In the genomic region with DNA sequence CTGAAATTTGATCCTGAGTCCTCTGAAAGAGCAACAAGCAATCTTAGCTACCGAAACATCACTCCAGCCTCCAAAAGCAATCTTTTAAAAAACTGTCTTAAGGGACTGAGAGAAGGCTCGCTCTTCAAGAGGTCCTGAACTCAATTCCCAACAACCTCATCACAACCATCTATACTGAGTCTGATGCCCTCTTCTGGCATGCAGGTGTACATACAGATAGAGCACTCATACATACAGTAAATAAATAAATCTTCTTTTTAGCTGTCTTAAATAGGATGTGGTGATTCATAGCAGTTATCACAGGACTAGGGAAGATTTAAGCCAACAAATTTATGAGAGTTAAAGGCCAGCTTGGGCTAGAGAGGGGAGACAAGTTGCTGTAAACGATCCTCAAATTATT, we compare ENCODE assay signal across 8 mouse cellular contexts. TPM values are rescaled to one million over a fixed set of nuclear protein-coding genes. Genes with fewer than 3 reads are reported as not detected.
A peak's percentile ranks its signal among the peaks of the same experiment; 100 is the strongest.
DNase-seq lines count a peak whose midpoint lies in the region; ATAC-seq and TF ChIP-seq lines count a peak whose summit lies in the region.

No protein-coding gene starts in this region.

- no peak for DNase-seq in lung, postnatal 36 days
- DNase-seq in brain, adult 2 months (ENCODE audit: low read depth, low spot score), result peak; percentile 11
- DNase-seq in hindbrain, embryonic 14.5 days (ENCODE audit: low spot score), result no peak
- DNase-seq in midbrain, postnatal 0 days (ENCODE audit: low spot score), result no peak
- DNase-seq in spleen, postnatal 4 days (ENCODE audit: low spot score in 2 of 2), result no peak
- no peak for DNase-seq in thymus, postnatal 4 days
- no peak for DNase-seq in lung, postnatal 4 days

- H3K36me3 ChIP-seq in lung, embryonic 15.5 days, result peaks cover 16% of the 10 kb centered on the region
- H3K36me3 ChIP-seq in hindbrain, embryonic 14.5 days (replicated peaks; ENCODE audit: control insufficient read depth, insufficient read depth), result peaks cover 31% of the 10 kb centered on the region
- H3K36me3 ChIP-seq in midbrain, postnatal 0 days (ENCODE audit: insufficient read depth, low read length), result peaks cover 14% of the 10 kb centered on the region

- ATAC-seq in lung, embryonic 15.5 days (ENCODE audit: borderline replicate concordance, extremely low read depth, low FRiP score, low TSS enrichment), result no peak
- no peak for ATAC-seq in hindbrain, embryonic 14.5 days (ENCODE audit: low FRiP score)
- ATAC-seq in midbrain, postnatal 0 days (ENCODE audit: low FRiP score), result no peak

- WGBS in lung, embryonic 15.5 days, result 37% methylated on average over 3 of the region's 3 CpGs
- 56% methylated on average over 3 of the region's 3 CpGs for WGBS in hindbrain, embryonic 14.5 days
- WGBS in midbrain, postnatal 0 days, result 52% methylated on average over 3 of the region's 3 CpGs

- H3K27me3 ChIP-seq in lung, embryonic 15.5 days, result no peaks in the 10 kb centered on the region
- no peaks in the 10 kb centered on the region for H3K27me3 ChIP-seq in hindbrain, embryonic 14.5 days (ENCODE audit: control insufficient read depth, insufficient read depth, low read length)
- no peaks in the 10 kb centered on the region for H3K27me3 ChIP-seq in midbrain, postnatal 0 days (ENCODE audit: insufficient read depth, low read length)

- no peaks in the 10 kb centered on the region for H3K9me3 ChIP-seq in lung, embryonic 15.5 days
- no peaks in the 10 kb centered on the region for H3K9me3 ChIP-seq in hindbrain, embryonic 14.5 days (ENCODE audit: control insufficient read depth, low read length)
- no peaks in the 10 kb centered on the region for H3K9me3 ChIP-seq in midbrain, postnatal 0 days (ENCODE audit: low read length)

- peak; percentile 58 for TF ChIP-seq CTCF in midbrain, postnatal 0 days (IDR thresholded peaks at IDR 0.05)

- H3K9ac ChIP-seq in lung, embryonic 15.5 days, result peak overlapping the region; percentile 96
- H3K9ac ChIP-seq in hindbrain, embryonic 14.5 days, result peak overlapping the region; percentile 82
- peak overlapping the region; percentile 93 for H3K9ac ChIP-seq in midbrain, postnatal 0 days (replicated peaks; ENCODE audit: low read length, poor library complexity, severe bottlenecking)

- H3K27ac ChIP-seq in lung, embryonic 15.5 days, result no peak overlapping the region
- H3K27ac ChIP-seq in hindbrain, embryonic 14.5 days, result no peak overlapping the region
- no peak overlapping the region for H3K27ac ChIP-seq in midbrain, postnatal 0 days (ENCODE audit: low read depth, low read length)

- H3K4me3 ChIP-seq in lung, embryonic 15.5 days, result peak overlapping the region; percentile 86
- H3K4me3 ChIP-seq in hindbrain, embryonic 14.5 days (replicated peaks; ENCODE audit: low read length), result peak overlapping the region; percentile 73
- peak overlapping the region; percentile 97 for H3K4me3 ChIP-seq in midbrain, postnatal 0 days (ENCODE audit: low read depth, low read length)

- H3K4me1 ChIP-seq in lung, embryonic 15.5 days, result peaks cover 8% of the 10 kb centered on the region
- H3K4me1 ChIP-seq in hindbrain, embryonic 14.5 days (replicated peaks; ENCODE audit: control insufficient read depth, insufficient read depth, low read length), result peaks cover 7% of the 10 kb centered on the region; the same call in 1 of the 2 replicates
- H3K4me1 ChIP-seq in midbrain, postnatal 0 days (ENCODE audit: insufficient read depth, low read length), result no peaks in the 10 kb centered on the region

- H3K4me2 ChIP-seq in lung, embryonic 15.5 days, result peak overlapping the region; percentile 73
- H3K4me2 ChIP-seq in hindbrain, embryonic 14.5 days (replicated peaks), result peak overlapping the region; percentile 79
- peak overlapping the region; percentile 90 for H3K4me2 ChIP-seq in midbrain, postnatal 0 days (ENCODE audit: low read depth, low read length, poor library complexity, severe bottlenecking)

RNA-seq across cellular contexts. Expression of gene Pdcd2l, which starts 0.8 kb away (rescaled TPM):
- polyA plus RNA-seq in lung, embryonic 15.5 days (2015; fragmentation: Nextera tagmentation; extraction: Ambion mirVana), result 57.6 and 58.1 TPM in 2 replicates
- polyA plus RNA-seq in hindbrain, embryonic 14.5 days (2014; fragmentation: Nextera tagmentation; extraction: Ambion mirVana), result 63.8 and 68.9 TPM in 2 replicates
- 35.0 and 39.7 TPM in 2 replicates for total RNA-seq in midbrain, postnatal 0 days (2014; rRNA removed)
- 64.4 and 68.0 TPM in 2 replicates for polyA plus RNA-seq in midbrain, postnatal 0 days (2015; fragmentation: Nextera tagmentation; extraction: Ambion mirVana)

RNA-seq across cellular contexts. Expression of gene Uba2, which starts 26.2 kb away (rescaled TPM):
- 218 and 227 TPM in 2 replicates for polyA plus RNA-seq in lung, embryonic 15.5 days (2015; fragmentation: Nextera tagmentation; extraction: Ambion mirVana)
- polyA plus RNA-seq in hindbrain, embryonic 14.5 days (2014; fragmentation: Nextera tagmentation; extraction: Ambion mirVana), result 164 and 177 TPM in 2 replicates
- 142 and 145 TPM in 2 replicates for total RNA-seq in midbrain, postnatal 0 days (2014; rRNA removed)
- polyA plus RNA-seq in midbrain, postnatal 0 days (2015; fragmentation: Nextera tagmentation; extraction: Ambion mirVana), result 119 and 120 TPM in 2 replicates

RNA-seq across cellular contexts. Expression of gene Gpi1, which starts 34.5 kb away (rescaled TPM):
- polyA plus RNA-seq in lung, embryonic 15.5 days (2015; fragmentation: Nextera tagmentation; extraction: Ambion mirVana), result 252 and 264 TPM in 2 replicates
- polyA plus RNA-seq in hindbrain, embryonic 14.5 days (2014; fragmentation: Nextera tagmentation; extraction: Ambion mirVana), result 265 and 302 TPM in 2 replicates
- 300 and 325 TPM in 2 replicates for total RNA-seq in midbrain, postnatal 0 days (2014; rRNA removed)
- 357 and 374 TPM in 2 replicates for polyA plus RNA-seq in midbrain, postnatal 0 days (2015; fragmentation: Nextera tagmentation; extraction: Ambion mirVana)

RNA-seq across cellular contexts. Expression of gene Gm6096, which starts 55.2 kb away (rescaled TPM):
- polyA plus RNA-seq in lung, embryonic 15.5 days (2015; fragmentation: Nextera tagmentation; extraction: Ambion mirVana), result 0.57 TPM in 1 of 2 replicates, not detected in the other
- polyA plus RNA-seq in hindbrain, embryonic 14.5 days (2014; fragmentation: Nextera tagmentation; extraction: Ambion mirVana), result 0.77 and 1.0 TPM in 2 replicates
- total RNA-seq in midbrain, postnatal 0 days (2014; rRNA removed), result not detected in 2 replicates
- polyA plus RNA-seq in midbrain, postnatal 0 days (2015; fragmentation: Nextera tagmentation; extraction: Ambion mirVana), result not detected in 2 replicates
